Mouse (Mus musculus): ENCODE data around the gene Tgfbi. TPM values are rescaled to one million over a fixed set of nuclear protein-coding genes. Genes with fewer than 3 reads are reported as not detected.

The Tgfbi gene
- polyA plus RNA-seq, 1 experiment from 2014 or later, result 101 TPM

DNA sequence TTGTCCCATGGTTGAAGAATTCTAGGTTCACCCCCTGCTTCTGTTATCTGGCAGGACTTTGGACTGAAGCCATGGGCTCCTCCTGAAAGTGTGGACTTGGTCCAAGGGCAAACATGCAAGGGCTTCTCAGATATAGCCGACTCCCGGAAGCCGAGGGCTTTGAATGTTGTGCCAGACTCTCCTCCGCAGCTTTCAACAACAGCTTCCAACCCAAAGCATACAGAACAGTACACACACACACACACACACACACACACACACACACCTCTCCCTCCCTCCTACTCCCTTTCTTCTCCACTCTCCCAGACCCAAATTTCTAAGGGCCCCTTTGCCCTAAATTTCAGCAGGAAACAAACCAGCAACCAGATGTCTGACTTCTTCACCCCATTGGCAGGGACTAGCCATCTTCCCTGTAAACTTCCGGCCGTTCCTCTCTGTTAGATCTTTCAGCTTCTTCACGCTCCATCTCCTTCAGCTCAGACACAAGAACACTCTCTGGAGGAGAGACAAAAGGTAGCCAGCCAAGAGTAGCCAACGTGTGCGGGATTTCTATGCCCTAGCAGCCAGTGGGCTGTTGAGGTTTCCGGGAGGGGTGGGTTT lies 69.0 kb downstream of the Tgfbi start:
- ATAC-seq, result peak; percentile 79
- no peak overlapping the region for H3K4me2 ChIP-seq (replicated peaks; ENCODE audit: low read depth)
- no peak for TF ChIP-seq CTCF (IDR thresholded peaks at IDR 0.05; ENCODE audit: low read depth)

DNA sequence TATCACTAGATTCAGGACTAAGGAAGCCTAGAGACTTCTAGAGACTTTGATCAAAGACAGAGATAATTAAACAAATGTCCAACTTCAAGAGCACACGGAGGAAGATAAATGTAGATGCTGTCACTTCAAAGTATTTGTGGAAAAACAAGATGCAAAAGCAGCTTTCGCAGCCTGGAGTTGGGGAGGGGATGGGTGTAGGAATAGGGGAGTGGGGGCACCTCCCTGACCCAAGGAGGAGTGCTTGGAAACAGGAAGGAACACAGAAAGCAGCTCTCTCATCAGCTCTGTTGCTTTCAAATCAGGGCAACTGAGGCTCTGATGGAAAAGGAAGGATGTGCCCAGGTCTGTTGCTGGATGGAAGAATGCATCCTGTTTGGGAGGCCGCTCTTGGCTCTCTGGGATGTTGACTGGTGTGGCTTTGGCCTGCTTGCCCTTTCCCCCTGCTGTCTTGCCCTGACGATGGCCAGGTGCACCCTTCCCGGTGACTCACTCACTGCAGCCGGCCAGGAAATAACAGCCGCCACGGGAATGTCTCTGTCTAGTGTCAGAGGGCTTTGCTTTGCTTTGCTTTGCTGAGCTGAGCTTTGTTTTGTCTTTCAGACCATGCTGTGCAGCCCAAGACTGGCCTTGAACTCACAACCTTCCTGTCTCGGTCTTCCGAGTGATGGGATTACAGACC lies 69.6 kb downstream of the Tgfbi start:
- Histone ChIP-seq H3K27ac (ENCODE audit: low read depth, low read length) (peak overlapping the region; percentile 41; the same call in 1 of the 2 replicates), H3K4me3 (ENCODE audit: low read depth, low read length) (no peak overlapping the region), H3K9me3 (ENCODE audit: control insufficient read depth) (no peaks in the 10 kb centered on the region), H3K4me2 (replicated peaks; ENCODE audit: low read depth) (no peak overlapping the region), H3K9ac (ENCODE audit: low read depth, low read length) (no peak overlapping the region), H3K27me3 (replicated peaks; ENCODE audit: control insufficient read depth, insufficient read depth, low read length) (no peaks in the 10 kb centered on the region), H3K4me1 (replicated peaks; ENCODE audit: control insufficient read depth, insufficient read depth, low read length) (0 out of 2 replicates have a peak, but pooled peaks cover 12% of the 10 kb centered on the region), H3K36me3 (ENCODE audit: control insufficient read depth, insufficient read depth) (no peaks in the 10 kb centered on the region)
- no peak for TF ChIP-seq CTCF (IDR thresholded peaks at IDR 0.05; ENCODE audit: low read depth)
- 46% methylated on average over 10 of the region's 10 CpGs for whole genome bisulfite sequencing
- no peak for ATAC-seq

More for the DNA sequence above, 69.0 kb downstream of the Tgfbi start:
- Histone ChIP-seq H3K27me3 (replicated peaks; ENCODE audit: control insufficient read depth, insufficient read depth, low read length) (no peaks in the 10 kb centered on the region), H3K36me3 (ENCODE audit: control insufficient read depth, insufficient read depth) (no peaks in the 10 kb centered on the region), H3K4me1 (replicated peaks; ENCODE audit: control insufficient read depth, insufficient read depth, low read length) (0 out of 2 replicates have a peak, but pooled peaks cover 12% of the 10 kb centered on the region), H3K9ac (ENCODE audit: low read depth, low read length) (no peak overlapping the region), H3K4me3 (ENCODE audit: low read depth, low read length) (no peak overlapping the region), H3K27ac (ENCODE audit: low read depth, low read length) (peak overlapping the region; percentile 41), H3K9me3 (ENCODE audit: control insufficient read depth) (no peaks in the 10 kb centered on the region)
- 30% methylated on average over 10 of the region's 10 CpGs for WGBS

DNA sequence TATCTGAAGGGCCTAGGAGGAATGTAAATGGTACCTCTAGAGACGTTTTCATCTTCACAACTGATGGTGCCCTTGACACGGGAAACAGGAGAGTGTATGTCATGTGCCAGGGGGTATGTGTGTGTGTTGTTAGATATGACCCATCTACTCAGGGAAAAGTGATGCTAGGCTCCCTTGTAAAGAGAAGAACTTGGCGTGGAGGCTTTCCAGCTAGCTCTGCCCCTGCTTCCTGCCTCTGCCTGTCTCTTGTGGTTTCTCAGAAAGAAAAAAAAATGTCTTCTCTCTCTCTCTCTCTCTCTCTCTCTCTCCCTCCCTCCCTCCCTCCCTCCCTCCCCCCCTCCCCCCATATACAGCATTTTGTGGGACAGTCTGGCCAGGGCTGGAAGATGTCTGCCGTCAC lies 72.6 kb downstream of the Tgfbi start:
- no peak overlapping the region for H3K27ac ChIP-seq (ENCODE audit: low read depth, low read length)
- 70% methylated on average over 4 of the region's 4 CpGs for WGBS
- no peaks in the 10 kb centered on the region for H3K27me3 ChIP-seq (replicated peaks; ENCODE audit: control insufficient read depth, insufficient read depth, low read length)
- no peaks in the 10 kb centered on the region for H3K9me3 ChIP-seq (ENCODE audit: control insufficient read depth)
- ATAC-seq, result no peak
- 0 out of 2 replicates have a peak, but pooled peaks cover 12% of the 10 kb centered on the region for H3K4me1 ChIP-seq (replicated peaks; ENCODE audit: control insufficient read depth, insufficient read depth, low read length)
- H3K4me3 ChIP-seq (ENCODE audit: low read depth, low read length), result no peak overlapping the region
- no peak overlapping the region for H3K4me2 ChIP-seq (replicated peaks; ENCODE audit: low read depth)
- H3K36me3 ChIP-seq (ENCODE audit: control insufficient read depth, insufficient read depth), result no peaks in the 10 kb centered on the region
- no peak overlapping the region for H3K9ac ChIP-seq (ENCODE audit: low read depth, low read length)
- no peak for TF ChIP-seq CTCF (IDR thresholded peaks at IDR 0.05; ENCODE audit: low read depth)

DNA sequence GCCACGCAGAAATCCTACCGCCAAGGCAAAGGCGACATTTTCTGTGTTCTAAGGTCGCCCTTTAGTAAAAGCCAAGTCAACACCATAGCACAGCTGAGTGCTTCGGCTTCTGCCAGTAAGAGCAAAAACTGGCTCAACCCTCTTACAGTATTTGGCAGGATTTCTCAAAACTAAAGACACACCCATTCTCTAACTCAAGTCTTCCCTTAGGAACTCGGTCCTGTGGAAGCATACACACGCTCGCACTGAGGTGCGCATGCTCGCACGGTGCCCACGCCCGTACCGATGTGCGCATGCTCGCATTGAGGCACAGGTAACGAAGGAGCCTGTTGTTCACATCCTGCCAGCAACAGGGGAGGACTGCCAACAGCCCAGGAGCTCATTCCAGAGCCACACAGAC lies 73.0 kb downstream of the Tgfbi start:
- no peaks in the 10 kb centered on the region for H3K27me3 ChIP-seq (replicated peaks; ENCODE audit: control insufficient read depth, insufficient read depth, low read length)
- no peak for TF ChIP-seq CTCF (IDR thresholded peaks at IDR 0.05; ENCODE audit: low read depth)
- ATAC-seq, result no peak
- no peak overlapping the region for H3K9ac ChIP-seq (ENCODE audit: low read depth, low read length)
- 0 out of 2 replicates have a peak, but pooled peaks cover 12% of the 10 kb centered on the region for H3K4me1 ChIP-seq (replicated peaks; ENCODE audit: control insufficient read depth, insufficient read depth, low read length)
- no peak overlapping the region for H3K4me2 ChIP-seq (replicated peaks; ENCODE audit: low read depth)
- 77% methylated on average over 17 of the region's 17 CpGs for WGBS
- no peak overlapping the region for H3K27ac ChIP-seq (ENCODE audit: low read depth, low read length)
- H3K36me3 ChIP-seq (ENCODE audit: control insufficient read depth, insufficient read depth), result no peaks in the 10 kb centered on the region
- no peak overlapping the region for H3K4me3 ChIP-seq (ENCODE audit: low read depth, low read length)
- H3K9me3 ChIP-seq (ENCODE audit: control insufficient read depth), result no peaks in the 10 kb centered on the region

DNA sequence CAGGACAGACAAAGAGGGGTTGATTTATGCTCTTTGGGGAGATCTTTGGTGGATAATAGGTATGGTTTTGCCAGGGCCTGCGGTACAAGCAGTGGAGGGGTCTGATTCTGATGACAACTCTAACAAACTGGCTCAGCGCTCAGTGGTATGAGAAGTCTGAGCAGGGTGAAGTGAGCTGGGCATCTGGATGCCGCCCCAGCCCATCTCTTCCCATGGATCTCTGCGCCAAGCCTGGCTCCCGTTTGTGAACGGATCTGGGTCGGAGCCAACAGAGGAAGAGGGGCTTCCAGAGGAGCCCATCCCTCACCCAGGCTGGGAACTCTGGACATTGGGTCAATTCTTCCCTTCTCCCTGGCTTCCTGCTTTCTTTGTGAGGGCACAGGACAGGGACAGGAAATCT lies 74.0 kb downstream of the Tgfbi start:
- WGBS, result 79% methylated on average over 7 of the region's 7 CpGs
- Histone ChIP-seq H3K9me3 (ENCODE audit: control insufficient read depth) (no peaks in the 10 kb centered on the region), H3K27ac (ENCODE audit: low read depth, low read length) (no peak overlapping the region), H3K36me3 (ENCODE audit: control insufficient read depth, insufficient read depth) (no peaks in the 10 kb centered on the region), H3K9ac (ENCODE audit: low read depth, low read length) (no peak overlapping the region), H3K4me2 (replicated peaks; ENCODE audit: low read depth) (no peak overlapping the region), H3K4me1 (replicated peaks; ENCODE audit: control insufficient read depth, insufficient read depth, low read length) (0 out of 2 replicates have a peak, but pooled peaks cover 7% of the 10 kb centered on the region), H3K27me3 (replicated peaks; ENCODE audit: control insufficient read depth, insufficient read depth, low read length) (no peaks in the 10 kb centered on the region), H3K4me3 (ENCODE audit: low read depth, low read length) (no peak overlapping the region)
- no peak for TF ChIP-seq CTCF (IDR thresholded peaks at IDR 0.05; ENCODE audit: low read depth)
- ATAC-seq, result no peak

Other genes with a start within 250 kb of the Tgfbi start
- not detected in 2 replicates for gene Gm3045, start 182.9 kb upstream of the Tgfbi start, polyA plus RNA-seq (2015; fragmentation: Nextera tagmentation; extraction: Ambion mirVana)
- gene Slc25a48, start 171.2 kb upstream of the Tgfbi start, polyA plus RNA-seq (2015; fragmentation: Nextera tagmentation; extraction: Ambion mirVana), result 0.03 TPM in 1 of 2 replicates, not detected in the other
- gene Il9, start 127.3 kb upstream of the Tgfbi start, polyA plus RNA-seq (2015; fragmentation: Nextera tagmentation; extraction: Ambion mirVana), result not detected in 2 replicates
- 3.7 and 4.0 TPM in 2 replicates for gene Fbxl21, start 87.1 kb upstream of the Tgfbi start, polyA plus RNA-seq (2015; fragmentation: Nextera tagmentation; extraction: Ambion mirVana)
- gene Lect2, start 61.0 kb upstream of the Tgfbi start, polyA plus RNA-seq (2015; fragmentation: Nextera tagmentation; extraction: Ambion mirVana), result 48.8 and 59.0 TPM in 2 replicates
- gene Smad5, start 93.5 kb downstream of the Tgfbi start, polyA plus RNA-seq (2015; fragmentation: Nextera tagmentation; extraction: Ambion mirVana), result 8.5 and 11.9 TPM in 2 replicates
- 0.13 TPM in 1 of 2 replicates, not detected in the other for gene Gm45623, start 144.3 kb downstream of the Tgfbi start, polyA plus RNA-seq (2015; fragmentation: Nextera tagmentation; extraction: Ambion mirVana)